Mouse (Mus musculus) CH12.LX (cell line): ENCODE data around the gene Srp14.

Source experiments
- CTCF ChIP-seq, 2 experiments: IDR thresholded peaks in 1 of 2; conservative IDR thresholded peaks in 1 of 2; 2 replicates each; pipeline ENCODE4 v1.5.1; 2011 to 2012; ENCODE audit warnings: low read depth in 2 of 2, low read length in 2 of 2, improper control_type of control experiment in 1 of 2, inconsistent platforms in 1 of 2, mild to moderate bottlenecking in 1 of 2, moderate library complexity in 1 of 2
- E2F4 ChIP-seq: IDR thresholded peaks from 2 replicates; pipeline ENCODE4 v1.6.1; 2011; ENCODE audit warnings: low read depth, low read length, improper control_type of control experiment; ENCODE audit not compliant: insufficient replicate concordance
- EP300 ChIP-seq: IDR thresholded peaks from 2 replicates; pipeline ENCODE4 v1.6.1; 2011; ENCODE audit warnings: low read length, improper control_type of control experiment
- NELFE ChIP-seq: IDR thresholded peaks from 2 replicates; pipeline ENCODE4 v1.6.1; 2011; ENCODE audit warnings: low read depth, low read length, improper control_type of control experiment
- PAX5 ChIP-seq: IDR thresholded peaks from 2 replicates; pipeline ENCODE4 v1.6.1; 2012; ENCODE audit warnings: low read length, inconsistent platforms, mixed read lengths
- POLR2A ChIP-seq: IDR thresholded peaks from 2 replicates; pipeline ENCODE4 v1.6.1; 2011; ENCODE audit warnings: low read depth, mild to moderate bottlenecking, improper control_type of control experiment, low read length
- POLR2AphosphoS2 ChIP-seq: IDR thresholded peaks from 2 replicates; pipeline ENCODE4 v1.6.1; 2011; ENCODE audit warnings: low read depth, low read length, improper control_type of control experiment
- SIN3A ChIP-seq: IDR thresholded peaks from 2 replicates; pipeline ENCODE4 v1.6.1; 2012; ENCODE audit warnings: low read length, improper control_type of control experiment, inconsistent platforms
- TCF12 ChIP-seq: IDR thresholded peaks from 2 replicates; pipeline ENCODE4 v1.6.1; 2014; ENCODE audit warnings: low read depth, mild to moderate bottlenecking, inconsistent platforms, low read length, improper control_type of control experiment
- USF1 ChIP-seq: IDR thresholded peaks from 2 replicates; pipeline ENCODE4 v1.6.1; 2014; ENCODE audit warnings: low read depth, mild to moderate bottlenecking, inconsistent platforms, low read length, improper control_type of control experiment
- ZC3H11A ChIP-seq: IDR thresholded peaks from 2 replicates; pipeline ENCODE4 v1.6.1; 2012; ENCODE audit warnings: low read depth, mild to moderate bottlenecking, inconsistent platforms, low read length, improper control_type of control experiment
- ZNF384 ChIP-seq: IDR thresholded peaks from 2 replicates; pipeline ENCODE4 v1.6.1; 2012; ENCODE audit warnings: low read depth, low read length, improper control_type of control experiment, inconsistent platforms

- no peak for TF ChIP-seq NELFE
- no peak for TF ChIP-seq ZNF384
- no peak for TF ChIP-seq USF1
- no peak for TF ChIP-seq PAX5
- no peak for TF ChIP-seq EP300
- TF ChIP-seq TCF12: no peak
- no peak for TF ChIP-seq CTCF (conservative IDR thresholded peaks at IDR 0.05 in 1 of 2, IDR thresholded peaks at IDR 0.05 in 1 of 2; ENCODE audit: low read depth in 2 of 2, low read length in 2 of 2)
- no peak for TF ChIP-seq SIN3A
- TF ChIP-seq POLR2AphosphoS2: no peak
- no peak for TF ChIP-seq POLR2A
- no peak for TF ChIP-seq E2F4
- no peak for TF ChIP-seq ZC3H11A
Observed at GRCm38 (mm10) chr2:118461480-118462165, 17.9 kb downstream of the Srp14 start.
